Mouse (Mus musculus) C2C12 (cell line): ENCODE results near the gene Dpep2nb. TPM values are rescaled to one million over a fixed set of nuclear protein-coding genes. Genes with fewer than 3 reads are reported as not detected.

ENCODE experiments used
- H3K27me3 ChIP-seq: one replicate; pipeline ENCODE4 v1.6.1; 2011; ENCODE audit not compliant: control insufficient read depth, insufficient read depth, insufficient read length
- H3K36me3 ChIP-seq: one replicate; pipeline ENCODE4 v1.6.1; 2011; ENCODE audit not compliant: control insufficient read depth, insufficient read depth
- H3K4me3 ChIP-seq: one replicate; pipeline ENCODE4 v1.5.1; 2011; ENCODE audit warnings: mild to moderate bottlenecking, control low read depth; ENCODE audit not compliant: poor library complexity, insufficient read depth, severe bottlenecking
- H3K79me2 ChIP-seq: one replicate; pipeline ENCODE4 v1.6.1; 2011; ENCODE audit not compliant: control insufficient read depth, insufficient read depth
- H3K79me3 ChIP-seq: one replicate; pipeline ENCODE4 v1.6.1; 2011; ENCODE audit warnings: low read depth, control low read depth
- H3ac ChIP-seq: one replicate; pipeline ENCODE3; 2011; ENCODE audit warnings: low read depth; ENCODE audit not compliant: control insufficient read depth, insufficient read length
- CEBPB ChIP-seq: IDR thresholded peaks from one replicate; pipeline ENCODE4 v1.6.1; 2011; ENCODE audit warnings: low read depth, mild to moderate bottlenecking, control low read depth, moderate library complexity
- CTCF ChIP-seq: IDR thresholded peaks from one replicate; pipeline ENCODE4 v1.5.1; 2011; ENCODE audit not compliant: control insufficient read depth, insufficient read depth, insufficient read length
- FOSL1 ChIP-seq: IDR thresholded peaks from one replicate; pipeline ENCODE4 v1.8.0; 2011; ENCODE audit warnings: mild to moderate bottlenecking, low read length; ENCODE audit not compliant: poor library complexity, insufficient read depth, severe bottlenecking
- MAX ChIP-seq: IDR thresholded peaks from one replicate; pipeline ENCODE4 v1.6.1; 2011; ENCODE audit warnings: mild to moderate bottlenecking, control low read depth
- MYOD1 ChIP-seq: IDR thresholded peaks from one replicate; pipeline ENCODE4 v1.6.1; 2011; ENCODE audit warnings: low read depth; ENCODE audit not compliant: control insufficient read depth, insufficient read length
- MYOG ChIP-seq: IDR thresholded peaks from one replicate; pipeline ENCODE4 v1.6.1; 2011; ENCODE audit not compliant: control insufficient read depth, insufficient read length; ENCODE audit errors: extremely low read depth
- USF1 ChIP-seq: IDR thresholded peaks from one replicate; pipeline ENCODE4 v1.6.1; 2011; ENCODE audit warnings: low read depth, mild to moderate bottlenecking, control low read depth, moderate library complexity
- polyA plus RNA-seq: library from polyadenylated mRNA; unstranded; fragments of >200 nt; fragmentation: generic; extraction: Trizol; gene quantifications from one replicate; pipeline ENCODE4 v1.2.1, GENCODE M21; 2012; ENCODE audit warnings: missing spikeins

Gene Dpep2nb
- polyA plus RNA-seq, 1 experiment, result 0.05 TPM

GRCm38 (mm10) chr8:106001908-106002307 lies 3.9 kb downstream of the Dpep2nb start:
- Histone ChIP-seq H3K79me3 (no peaks in the 10 kb centered on the region), H3K4me3 (no peak overlapping the region), H3K36me3 (no peaks in the 10 kb centered on the region), H3K27me3 (no peaks in the 10 kb centered on the region), H3K79me2 (no peaks in the 10 kb centered on the region), H3ac (no peak overlapping the region)
- no peak for TF ChIP-seq CTCF
- no peak for TF ChIP-seq CEBPB
- TF ChIP-seq FOSL1, result no peak
- no peak for TF ChIP-seq MAX
- TF ChIP-seq USF1, result no peak
- TF ChIP-seq MYOD1, result no peak
- no peak for TF ChIP-seq MYOG

- Histone ChIP-seq H3K36me3 (no peaks in the 10 kb centered on the region), H3ac (no peak overlapping the region), H3K79me3 (no peaks in the 10 kb centered on the region), H3K4me3 (no peak overlapping the region), H3K27me3 (peaks cover 5% of the 10 kb centered on the region), H3K79me2 (no peaks in the 10 kb centered on the region)
- TF ChIP-seq MAX (no peak), FOSL1 (no peak), MYOG (no peak), USF1 (no peak), CTCF (no peak), MYOD1 (no peak), CEBPB (no peak)
These were observed 6.8 kb downstream of the Dpep2nb start for GRCm38 (mm10) chr8:105998971-105999370.

GRCm38 (mm10) chr8:105996359-105996758 lies 9.4 kb downstream of the Dpep2nb start:
- Histone ChIP-seq H3K36me3 (no peaks in the 10 kb centered on the region), H3K27me3 (peaks cover 5% of the 10 kb centered on the region), H3K79me2 (no peaks in the 10 kb centered on the region)

GRCm38 (mm10) chr8:105993226-105993625 lies 12.5 kb downstream of the Dpep2nb start:
- Histone ChIP-seq H3K79me3 (no peaks in the 10 kb centered on the region), H3K79me2 (no peaks in the 10 kb centered on the region), H3K4me3 (no peak overlapping the region), H3K36me3 (no peaks in the 10 kb centered on the region), H3K27me3 (peaks cover 11% of the 10 kb centered on the region), H3ac (no peak overlapping the region)
- TF ChIP-seq MAX (no peak), FOSL1 (no peak), CEBPB (no peak), MYOD1 (no peak), CTCF (no peak), USF1 (no peak), MYOG (no peak)

More at GRCm38 (mm10) chr8:105996359-105996758, 9.4 kb downstream of the Dpep2nb start:
- H3K79me3 ChIP-seq, result no peaks in the 10 kb centered on the region
- H3K4me3 ChIP-seq, result no peak overlapping the region
- no peak overlapping the region for H3ac ChIP-seq
- TF ChIP-seq MAX, result no peak
- TF ChIP-seq CEBPB, result no peak
- no peak for TF ChIP-seq FOSL1
- TF ChIP-seq MYOD1, result no peak
- no peak for TF ChIP-seq MYOG

- H3K79me2 ChIP-seq, result no peaks in the 10 kb centered on the region
- no peaks in the 10 kb centered on the region for H3K79me3 ChIP-seq
- no peak overlapping the region for H3ac ChIP-seq
- no peak overlapping the region for H3K4me3 ChIP-seq
- peaks cover 11% of the 10 kb centered on the region for H3K27me3 ChIP-seq
- H3K36me3 ChIP-seq, result no peaks in the 10 kb centered on the region
- TF ChIP-seq USF1 (no peak), CTCF (no peak), MYOG (no peak), MYOD1 (no peak), CEBPB (no peak), MAX (no peak), FOSL1 (no peak)
These were observed 13.3 kb downstream of the Dpep2nb start for GRCm38 (mm10) chr8:105992499-105992898.

- Histone ChIP-seq H3K27me3 (peaks cover 11% of the 10 kb centered on the region), H3K36me3 (no peaks in the 10 kb centered on the region), H3K79me3 (no peaks in the 10 kb centered on the region), H3K79me2 (no peaks in the 10 kb centered on the region), H3ac (no peak overlapping the region), H3K4me3 (no peak overlapping the region)
- TF ChIP-seq CTCF (no peak), MAX (no peak), FOSL1 (no peak), USF1 (no peak), MYOG (no peak), CEBPB (no peak), MYOD1 (no peak)
These were observed 14.2 kb downstream of the Dpep2nb start for GRCm38 (mm10) chr8:105991546-105991945.
